Mouse (Mus musculus) olfactory bulb, adult 2 months (tissue): ENCODE measurements around the gene Slc9a8.

ENCODE experiments used
- CTCF ChIP-seq: fragments of 200-500 bp; IDR thresholded peaks from 2 replicates; pipeline ENCODE4 v1.5.1; 2012; ENCODE audit warnings: low read depth, mild to moderate bottlenecking, low read length, moderate library complexity; ENCODE audit not compliant: insufficient read depth
- POLR2A ChIP-seq: fragments of 200-500 bp; IDR thresholded peaks from 2 replicates; pipeline ENCODE4 v1.6.1; 2012; ENCODE audit warnings: mild to moderate bottlenecking, low read depth, low read length, moderate library complexity; ENCODE audit not compliant: insufficient read depth

DNA sequence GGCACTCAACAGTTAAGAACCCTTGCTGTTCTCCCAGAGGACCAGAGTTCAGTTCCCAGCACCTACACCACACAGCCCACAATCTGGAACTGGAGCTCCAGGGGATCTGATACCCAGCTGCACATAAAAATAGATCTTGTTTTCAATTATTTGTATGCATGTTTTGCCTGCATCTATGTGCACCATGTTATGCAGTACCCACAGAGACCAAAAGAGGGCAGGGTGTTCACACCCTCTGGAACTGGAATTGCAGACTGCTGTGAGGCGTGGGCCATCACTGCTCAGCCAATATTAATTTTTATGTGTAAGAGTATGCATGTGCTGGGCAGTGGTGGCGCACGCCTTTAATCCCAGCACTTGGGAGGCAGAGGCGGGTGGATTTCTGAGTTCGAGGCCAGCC, 75.8 kb downstream of the Slc9a8 start:
- TF ChIP-seq CTCF = no peak
- TF ChIP-seq POLR2A = no peak
